Comparison of ENCODE assay signal across 8 mouse cellular contexts in genomic region chr14:121450504-121451423, GRCm38 (mm10). TPM values are rescaled to one million over a fixed set of nuclear protein-coding genes. Genes with fewer than 3 reads are reported as not detected.
DNase-seq lines count a peak whose midpoint lies in the region; ATAC-seq lines count a peak whose summit lies in the region.

No protein-coding gene starts in this region.

- peak; percentile 95 for ATAC-seq in activated CD4-positive, CD25-positive, alpha-beta regulatory T cell, adult 4 months
- peak; percentile 75 for ATAC-seq in common myeloid progenitor, adult 5-6 weeks (replicated peaks; ENCODE audit: low read depth, poor library complexity, severe bottlenecking)
- ATAC-seq in hindbrain, embryonic 15.5 days (ENCODE audit: low FRiP score, low read depth): no peak

- peak; percentile 72 for DNase-seq in gastrocnemius, adult 18-20 months (ENCODE audit: low spot score)
- peak; percentile 32 for DNase-seq in left cerebral cortex, adult 11 months (ENCODE audit: low spot score)
- DNase-seq in lung, postnatal 25 days (ENCODE audit: low spot score): peak; percentile 85
- DNase-seq in retina, postnatal 7 days (ENCODE audit: low read depth, low spot score): peak; percentile 51
- DNase-seq in urinary bladder, postnatal 25 days (ENCODE audit: low spot score): peak; percentile 49

- H3K4me1 ChIP-seq in hindbrain, embryonic 15.5 days (replicated peaks): peaks cover 7% of the 10 kb centered on the region

- no peak overlapping the region for H3K4me3 ChIP-seq in hindbrain, embryonic 15.5 days

- no peaks in the 10 kb centered on the region for H3K36me3 ChIP-seq in hindbrain, embryonic 15.5 days

- peak overlapping the region; percentile 48 for H3K4me2 ChIP-seq in hindbrain, embryonic 15.5 days

- no peak overlapping the region for H3K9ac ChIP-seq in hindbrain, embryonic 15.5 days

- no peaks in the 10 kb centered on the region for H3K9me3 ChIP-seq in hindbrain, embryonic 15.5 days

- WGBS in hindbrain, embryonic 15.5 days: 23% methylated on average over 18 of the region's 18 CpGs

- H3K27me3 ChIP-seq in hindbrain, embryonic 15.5 days: 0 out of 2 replicates have a peak, but pooled peaks cover 2% of the 10 kb centered on the region

- no peak overlapping the region for H3K27ac ChIP-seq in hindbrain, embryonic 15.5 days (replicated peaks)

RNA-seq across cellular contexts. Expression of gene Slc15a1, which starts 54.3 kb away (rescaled TPM):
- under 1 TPM in 1 of 2 experiments, not detected in 1; 0.34 TPM for polyA plus RNA-seq in activated CD4-positive, CD25-positive, alpha-beta regulatory T cell, adult 4 months (2017; shearing (Covaris generic))
- total RNA-seq in common myeloid progenitor, adult 5-6 weeks (2017): not detected in 2 replicates
- not detected for total RNA-seq in gastrocnemius, adult 18-20 months (2021)
- 0.06 and 0.08 TPM in 2 replicates for polyA plus RNA-seq in hindbrain, embryonic 15.5 days (2015; fragmentation: Nextera tagmentation; extraction: Ambion mirVana)

Comparison
In these comparisons a context has a peak if more than half of its experiments do, and no peak if none do; other contexts are left out.
1. DNase-seq: peak in every context shown above with its lines; median percentile 85 in lung, postnatal 25 days; 72 in gastrocnemius, adult 18-20 months; 51 in retina, postnatal 7 days; 49 in urinary bladder, postnatal 25 days; 32 in left cerebral cortex, adult 11 months.